ENCODE assay signal across 27 mouse cellular contexts in the genomic region with DNA sequence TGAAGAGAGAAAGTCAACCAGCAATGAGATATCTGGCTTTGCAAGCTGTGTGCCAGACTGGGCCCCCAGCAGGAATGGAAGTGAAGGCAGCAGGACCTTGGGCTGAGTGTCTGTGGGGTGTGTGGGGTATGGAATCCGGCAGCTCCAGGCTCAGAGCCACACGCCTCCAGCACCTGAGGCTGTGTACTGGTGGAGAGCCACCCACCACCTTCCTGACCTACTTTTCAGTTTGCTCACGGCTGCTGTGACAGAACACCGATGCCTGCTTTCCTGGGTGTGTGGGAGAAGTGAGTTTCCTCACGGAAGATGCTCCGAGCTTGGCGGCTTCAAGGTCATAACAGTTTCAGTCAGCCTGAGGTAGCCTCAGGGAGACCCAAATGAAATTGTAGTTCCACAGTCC. TPM values are rescaled to one million over a fixed set of nuclear protein-coding genes. Genes with fewer than 3 reads are reported as not detected.
DNase-seq lines count a peak whose midpoint lies in the region; TF ChIP-seq lines count a peak whose summit lies in the region.
"Had no signal": no experiment of that assay in that cellular context is flagged by ENCODE, and none has a peak within 500 bp of the region (broad histone marks: within the 10 kb centered on the region; RNA-seq: fewer than 3 reads in every experiment).

No protein-coding gene starts in this region.

- intact Hi-C loops in left cerebral cortex, adult 2 months (cut with DNase I), result loop anchor here (1.0 kb wide), 1 partner anchor 16 kb away; no protein-coding TSS in a partner anchor

- no peak overlapping the region for H3K4me3 ChIP-seq in left cerebral cortex, adult 2 months
- no peak overlapping the region for H3K4me3 ChIP-seq in midbrain, embryonic 10.5 days
- H3K4me3 ChIP-seq: embryonic facial prominence, embryonic 10.5 days; forebrain, embryonic 10.5 days; heart, embryonic 10.5 days; liver, embryonic 13.5 days; midbrain, embryonic 13.5 days had no signal

- no peaks in the 10 kb centered on the region for H3K4me1 ChIP-seq in midbrain, embryonic 10.5 days
- H3K4me1 ChIP-seq: embryonic facial prominence, embryonic 10.5 days; forebrain, embryonic 10.5 days; heart, embryonic 10.5 days; liver, embryonic 13.5 days; midbrain, embryonic 13.5 days had no signal

- no peak for TF ChIP-seq CTCF in left cerebral cortex, adult 2 months (IDR thresholded peaks at IDR 0.05)

- WGBS in midbrain, embryonic 10.5 days, result 92% methylated on average over 7 of the region's 7 CpGs

- no peaks in the 10 kb centered on the region for H3K9me3 ChIP-seq in midbrain, embryonic 10.5 days (replicated peaks)
- H3K9me3 ChIP-seq: embryonic facial prominence, embryonic 10.5 days; forebrain, embryonic 10.5 days; heart, embryonic 10.5 days; liver, embryonic 13.5 days; midbrain, embryonic 13.5 days had no signal

- no peaks in the 10 kb centered on the region for H3K36me3 ChIP-seq in midbrain, embryonic 10.5 days
- H3K36me3 ChIP-seq: embryonic facial prominence, embryonic 10.5 days; forebrain, embryonic 10.5 days; heart, embryonic 10.5 days; liver, embryonic 13.5 days; midbrain, embryonic 13.5 days had no signal

- H3K27me3 ChIP-seq in midbrain, embryonic 10.5 days (ENCODE audit: low read depth, poor library complexity, severe bottlenecking), result 0 out of 2 replicates have a peak, but pooled peaks cover under 1% of the 10 kb centered on the region
- H3K27me3 ChIP-seq: liver, embryonic 13.5 days; midbrain, embryonic 13.5 days had no signal

- DNase-seq in layer of hippocampus, adult 11-12 months (ENCODE audit: low spot score), result peak; percentile 28
- no peak for DNase-seq in layer of hippocampus, postnatal 25 days (ENCODE audit: extremely low spot score in 1 of 2, low spot score in 1 of 2)
- peak; percentile 70 to 72 for DNase-seq in right cerebral cortex, adult 2 months (ENCODE audit: low spot score in 2 of 2)
- no peak for DNase-seq in right cerebral cortex, postnatal 4 days
- DNase-seq in left cerebral cortex, adult 2 months (ENCODE audit: extremely low spot score in 1 of 2, low spot score in 2 of 2), result peak; percentile 63 to 69
- peak; percentile 70 to 84 for DNase-seq in right cerebral cortex, postnatal 36 days (ENCODE audit: low spot score in 2 of 2)
- no peak for DNase-seq in midbrain, embryonic 10.5 days (ENCODE audit: low spot score)
- no peak for DNase-seq in adrenal gland, postnatal 36 days
- DNase-seq: adrenal gland, postnatal 10 days; forebrain, postnatal 0 days; heart, postnatal 4 days; kidney, adult 18-20 months; kidney, postnatal 4 days; liver, embryonic 13.5 days; lung, embryonic 14.5 days; thymus, postnatal 25 days had no signal

- peak overlapping the region; percentile 74 for H3K27ac ChIP-seq in left cerebral cortex, adult 2 months
- H3K27ac ChIP-seq in midbrain, embryonic 10.5 days (replicated peaks), result no peak overlapping the region
- H3K27ac ChIP-seq: embryonic facial prominence, embryonic 10.5 days; forebrain, embryonic 10.5 days; heart, embryonic 10.5 days; hindbrain, embryonic 14.5 days; liver, embryonic 13.5 days; midbrain, embryonic 13.5 days had no signal

RNA-seq across cellular contexts. Expression of gene Ngef, which starts 15.5 kb away (rescaled TPM):
- total RNA-seq in layer of hippocampus, postnatal 25 days (2021), result 100 to 1,000 TPM in 1 of 2 experiments, 10 to 100 TPM in 1; 99.8 to 100 TPM
- total RNA-seq in left cerebral cortex, adult 2 months (2021), result 100 to 1,000 TPM; 347 to 364 TPM
- polyA plus RNA-seq in midbrain, embryonic 10.5 days (2016; fragmentation: Nextera tagmentation; extraction: Ambion mirVana), result 5.2 and 7.4 TPM in 2 replicates
- total RNA-seq in adrenal gland, postnatal 36 days (2021), result 1 to 10 TPM in 1 of 2 experiments, under 1 TPM in 1; 0.23 to 1.1 TPM
- total RNA-seq: common myeloid progenitor, adult 5-6 weeks; megakaryocyte, adult 5-6 weeks; MEL; monocyte, adult 5-6 weeks; neutrophil, adult 5-6 weeks had no signal
- polyA plus RNA-seq: inflammation-experienced regulatory T-cells, adult 6 months had no signal

RNA-seq across cellular contexts. Expression of gene Inpp5d, which starts 30.9 kb away (rescaled TPM):
- total RNA-seq in layer of hippocampus, postnatal 25 days (2021), result 10 to 100 TPM; 13.4 to 13.8 TPM
- 10 to 100 TPM; 16.7 to 20.1 TPM for total RNA-seq in left cerebral cortex, adult 2 months (2021)
- 3.3 and 3.6 TPM in 2 replicates for polyA plus RNA-seq in midbrain, embryonic 10.5 days (2016; fragmentation: Nextera tagmentation; extraction: Ambion mirVana)
- 10 to 100 TPM; 16.9 to 22.2 TPM for total RNA-seq in adrenal gland, postnatal 36 days (2021)

Comparison
In these comparisons a context has a peak if more than half of its experiments do, and no peak if none do; other contexts are left out.
1. DNase-seq: peak in layer of hippocampus, adult 11-12 months (single experiment), right cerebral cortex, adult 2 months (2 of 2), left cerebral cortex, adult 2 months (2 of 2) and right cerebral cortex, postnatal 36 days (2 of 2); none in layer of hippocampus, postnatal 25 days (0 of 2), right cerebral cortex, postnatal 4 days (single experiment), midbrain, embryonic 10.5 days (single experiment) and adrenal gland, postnatal 36 days (0 of 2).
2. RNA of gene Ngef, which starts 15.5 kb away (total RNA-seq): 347 to 364 TPM in left cerebral cortex, adult 2 months and 99.8 to 100 TPM in layer of hippocampus, postnatal 25 days; 0.23 to 1.1 TPM in adrenal gland, postnatal 36 days; every median in the first group is over 10 times any median in the second.